Mouse (Mus musculus): ENCODE data around the gene Fcnb. TPM values are rescaled to one million over a fixed set of nuclear protein-coding genes. Genes with fewer than 3 reads are reported as not detected.

Fcnb gene
- polyA plus RNA-seq (2012; rRNA removed), result 39.3 and 56.0 TPM in 2 replicates

GRCm38 (mm10) chr2:28084768-28085167 is at the start of gene Fcnb:
Gene Fcnb, minus strand, starts transcription at chr2:28084885.

Other genes with a start within 250 kb of the Fcnb start
- gene Col5a1, start 198.5 kb downstream of the Fcnb start, polyA plus RNA-seq (2012; rRNA removed), result 5.8 and 7.0 TPM in 2 replicates
- 3.1 and 3.4 TPM in 2 replicates for gene Olfm1, start 108.1 kb upstream of the Fcnb start, polyA plus RNA-seq (2012; rRNA removed)

Data from liver, embryonic 18 days (tissue).